Mouse (Mus musculus) thymus, postnatal 36 days (tissue): Measurements from ENCODE around the gene Nes.

Source experiments
- DNase-seq, 2 experiments: peaks; one replicate each; pipeline ENCODE4 v3.0.0; 2022; ENCODE audit warnings: mixed read lengths in 2 of 2

Nes gene

DNA sequence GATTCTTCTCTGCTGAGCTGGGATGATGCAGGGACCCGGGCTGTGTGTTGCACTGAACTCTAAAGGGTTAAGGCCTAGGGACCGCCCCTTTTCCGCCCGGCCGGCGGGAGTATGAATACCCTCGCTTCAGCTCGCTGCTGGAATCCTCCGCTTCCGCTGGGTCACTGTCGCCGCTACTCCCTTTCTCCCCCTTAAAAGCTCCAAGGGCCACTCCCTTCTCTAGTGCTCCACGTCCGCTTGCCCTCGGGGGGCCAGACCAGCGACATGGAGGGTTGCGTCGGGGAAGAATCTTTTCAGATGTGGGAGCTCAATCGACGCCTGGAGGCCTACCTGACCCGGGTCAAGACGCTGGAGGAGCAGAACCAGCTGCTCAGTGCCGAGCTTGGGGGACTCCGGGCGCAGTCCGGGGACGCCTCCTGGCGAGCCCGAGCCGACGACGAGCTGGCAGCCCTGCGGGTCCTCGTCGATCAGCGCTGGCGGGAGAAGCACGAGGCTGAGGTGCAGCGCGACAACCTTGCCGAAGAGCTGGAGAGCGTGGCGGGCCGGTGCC, at the start of gene Nes:
Gene Nes, plus strand, starts transcription at position 140 of the 550 bp plus-strand sequence.
- peak; percentile 17 to 29 for DNase-seq

DNA sequence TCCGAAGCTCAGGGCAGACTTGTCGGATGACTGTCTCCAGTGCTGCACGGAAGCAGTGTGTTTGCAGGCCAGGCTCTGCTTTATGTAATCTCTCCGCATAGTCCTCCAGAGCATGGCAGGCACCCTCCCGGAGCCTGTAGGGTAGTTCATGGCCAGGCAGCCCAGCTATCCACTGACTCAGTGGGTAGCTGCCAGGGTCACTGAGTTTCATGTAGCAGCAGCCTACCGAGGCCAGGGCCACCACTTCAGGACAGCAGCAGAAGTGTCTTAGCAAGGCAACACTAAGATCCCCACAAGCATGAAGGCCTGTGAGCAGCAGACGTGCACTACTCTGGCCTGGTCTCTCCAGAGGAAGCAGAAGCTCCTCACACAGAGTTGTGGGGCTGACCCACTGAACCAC, 45.9 kb upstream of the Nes start:
- DNase-seq, result no peak

DNA sequence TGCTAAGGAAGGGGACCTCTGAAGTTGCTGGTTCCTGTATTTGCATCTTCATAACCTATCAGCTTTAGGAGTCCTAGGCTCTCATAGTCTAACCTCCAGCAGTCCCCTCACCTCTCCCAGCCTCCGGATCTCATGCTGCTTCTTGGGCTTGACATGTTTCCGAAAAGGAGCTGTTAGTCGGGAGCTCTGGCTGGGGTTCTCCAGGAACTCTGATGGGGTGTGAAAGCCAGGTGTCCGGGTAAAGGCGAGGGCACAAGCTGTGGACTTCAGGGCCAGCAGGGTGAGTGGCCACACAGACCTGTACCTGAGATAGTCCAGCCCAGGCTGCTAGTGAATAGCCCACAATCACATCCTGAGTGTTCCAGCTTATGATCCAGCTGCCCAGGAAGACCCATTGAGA, 43.4 kb upstream of the Nes start:
- DNase-seq, result no peak

DNA sequence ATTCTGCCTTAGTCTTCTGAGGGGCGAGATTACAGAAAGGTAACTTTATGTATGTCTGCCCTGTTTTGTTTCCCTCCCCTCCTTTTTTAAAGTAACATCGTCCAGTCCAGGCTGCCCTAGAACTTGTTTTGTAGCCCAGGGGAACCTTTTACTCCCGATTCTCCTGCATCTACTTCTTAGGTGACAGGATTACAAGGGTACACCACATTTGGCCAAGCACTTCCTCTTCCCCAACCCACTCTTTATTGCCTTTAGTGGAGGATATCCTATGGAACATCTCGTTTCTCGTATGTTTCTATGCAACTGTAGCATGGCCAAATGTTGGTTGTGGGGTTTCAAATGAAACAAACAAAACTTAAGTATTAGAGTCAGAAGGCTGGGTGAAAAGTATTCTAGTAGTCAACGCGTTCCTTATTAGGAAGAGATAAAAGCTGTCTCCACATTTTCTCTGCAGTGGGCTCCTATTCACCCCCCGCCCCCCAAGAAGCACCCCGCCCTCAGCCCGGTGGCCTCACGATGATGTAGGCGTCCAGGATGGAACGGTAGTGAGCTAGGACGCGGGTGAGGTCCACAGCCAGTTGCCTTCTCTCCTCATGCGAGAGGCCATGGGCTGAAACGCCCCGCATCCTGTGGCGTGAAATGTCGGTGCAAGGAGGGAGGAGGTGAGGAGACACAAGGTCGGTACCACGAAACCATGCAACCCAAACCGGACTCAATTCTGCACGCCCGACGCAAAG, 41.4 kb upstream of the Nes start:
- DNase-seq, result no peak

DNA sequence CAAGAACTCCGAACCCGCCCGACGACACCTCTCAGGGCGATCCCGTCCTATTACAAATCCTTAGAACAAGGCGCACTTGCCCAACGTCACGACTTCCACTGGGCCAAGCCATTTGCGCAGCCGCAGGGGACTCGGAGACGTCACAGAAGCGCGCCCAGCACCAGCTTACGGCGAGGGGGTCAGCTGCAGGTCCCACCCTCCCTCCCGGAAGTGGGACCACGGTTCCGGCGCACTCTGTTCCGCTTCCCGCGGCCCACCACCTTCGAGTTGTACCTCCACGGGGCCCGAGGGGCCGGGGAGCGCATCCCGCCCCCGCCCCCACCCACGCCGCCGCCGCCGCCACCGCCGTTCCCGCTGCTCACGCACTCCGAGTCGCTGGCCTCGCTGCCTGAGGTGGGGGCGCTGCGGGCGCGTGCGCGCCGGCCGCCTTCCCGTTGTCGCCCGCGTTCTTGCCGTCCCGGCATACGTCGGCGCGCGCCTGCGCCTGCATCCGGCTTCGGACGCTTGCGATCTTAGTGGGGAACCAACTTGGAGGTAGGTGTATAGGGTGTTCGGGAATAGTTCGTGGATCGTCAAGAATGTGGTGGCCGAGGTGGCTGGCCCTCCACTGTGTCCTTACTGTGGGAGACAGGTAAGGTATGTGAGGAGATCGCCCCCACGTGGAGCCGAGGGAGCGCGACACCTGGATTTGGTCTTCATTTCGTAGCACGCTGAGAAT, 40.6 kb upstream of the Nes start, which contains the start of the genes Isg20l2 and Rrnad1:
Gene Isg20l2, plus strand, starts transcription at position 237 of the 718 bp plus-strand sequence.
Gene Rrnad1, minus strand, starts transcription at position 640 of the 718 bp plus-strand sequence.
- peak; percentile 93 to 96 for DNase-seq

DNA sequence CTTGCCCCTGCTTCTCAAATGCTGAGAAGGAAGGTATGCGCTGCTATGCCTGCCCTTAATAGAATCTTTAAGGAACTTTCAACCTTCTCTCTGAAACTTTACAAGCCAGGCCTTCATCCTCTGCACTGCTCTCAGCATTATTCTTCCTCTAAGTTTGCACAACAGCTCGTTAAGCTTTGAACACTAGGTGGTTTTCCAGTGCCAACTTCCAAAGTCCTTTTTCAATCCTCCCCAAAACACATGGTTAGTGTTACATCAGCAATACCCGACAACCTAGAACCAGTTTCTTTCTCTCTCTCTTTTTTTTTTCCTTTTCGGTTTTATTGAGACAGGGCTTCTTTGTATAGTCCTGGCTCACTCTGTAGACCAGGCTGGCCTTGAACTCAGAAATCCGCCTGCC, 36.9 kb upstream of the Nes start:
- no peak for DNase-seq

DNA sequence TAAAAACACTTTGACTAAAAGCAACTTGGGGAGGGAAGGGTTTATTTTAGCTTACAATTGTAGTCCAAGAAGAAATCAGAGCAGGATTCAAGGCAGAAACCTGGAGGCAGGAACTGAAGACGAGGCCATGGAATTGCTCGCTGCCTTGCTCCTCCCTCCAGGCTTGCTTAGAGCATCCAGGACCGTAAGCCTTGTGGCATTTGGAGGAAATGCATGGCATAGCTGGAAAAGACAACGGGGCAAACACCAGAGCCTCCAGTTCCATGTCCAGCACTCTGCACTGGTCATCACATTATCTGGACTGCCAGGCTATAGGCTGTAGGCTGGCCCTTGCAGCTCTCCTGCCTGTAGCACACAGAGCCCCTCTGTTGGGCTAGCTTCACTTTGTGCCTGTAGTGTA, 36.4 kb upstream of the Nes start:
- no peak for DNase-seq

DNA sequence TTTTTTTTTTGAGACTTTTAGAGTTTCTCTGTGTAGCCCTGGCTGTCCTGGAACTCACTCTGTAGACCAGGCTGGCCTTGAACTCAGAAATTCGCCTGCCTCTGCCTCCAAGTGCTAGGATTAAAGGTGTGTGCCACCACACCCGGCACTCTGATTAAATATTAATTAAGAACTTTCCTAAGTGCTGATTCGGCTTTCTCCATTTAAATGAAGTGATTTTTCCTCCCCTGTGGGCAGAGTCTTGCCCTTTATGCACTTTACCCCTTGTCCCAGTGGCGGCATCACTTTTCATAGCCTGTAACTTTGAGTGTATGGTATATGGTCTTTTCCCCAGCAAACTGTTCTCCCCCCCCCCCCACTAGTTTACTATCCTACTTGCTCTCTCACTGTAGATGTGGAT, 35.7 kb upstream of the Nes start:
- DNase-seq, result no peak

DNA sequence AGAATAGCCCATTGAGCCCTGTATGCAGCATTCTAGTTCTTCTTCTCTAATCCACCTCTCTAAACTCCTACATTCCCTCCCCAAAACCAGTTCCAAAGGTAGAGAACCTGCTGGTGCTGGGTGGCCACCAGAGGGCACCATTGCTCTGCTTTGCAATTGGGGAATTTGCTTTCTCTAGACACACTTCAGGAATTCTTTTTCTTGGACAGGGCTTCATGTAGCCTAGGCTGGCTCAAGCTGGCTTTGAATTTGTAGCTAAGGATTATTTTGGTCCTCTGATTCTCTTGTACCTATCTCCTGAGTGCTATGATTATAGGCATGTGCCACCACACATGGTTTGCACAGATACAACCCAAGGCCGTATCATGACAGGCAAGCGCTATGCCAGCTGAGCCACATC, 35.1 kb upstream of the Nes start:
- DNase-seq, result peak; percentile 59 to 61

DNA sequence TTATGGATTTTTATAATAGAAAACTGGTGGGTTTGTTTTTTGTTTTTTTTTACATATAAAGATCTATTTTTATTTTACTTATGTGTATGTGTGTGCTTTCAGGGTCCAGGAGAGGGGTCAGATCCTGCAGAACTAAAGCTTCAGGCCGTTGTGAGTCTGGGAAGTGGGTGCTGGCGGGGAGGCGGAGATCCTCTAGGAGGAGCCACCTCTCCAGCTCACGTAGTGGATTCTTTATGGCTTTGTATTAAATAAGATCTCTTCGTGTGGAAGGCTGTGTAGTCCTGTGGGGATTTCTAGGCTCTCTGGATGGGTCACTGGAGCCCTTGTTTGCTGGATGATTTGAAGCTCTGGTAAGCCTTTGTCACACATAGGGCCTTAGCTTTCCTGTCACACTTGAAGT, 30.3 kb upstream of the Nes start:
- no peak for DNase-seq

DNA sequence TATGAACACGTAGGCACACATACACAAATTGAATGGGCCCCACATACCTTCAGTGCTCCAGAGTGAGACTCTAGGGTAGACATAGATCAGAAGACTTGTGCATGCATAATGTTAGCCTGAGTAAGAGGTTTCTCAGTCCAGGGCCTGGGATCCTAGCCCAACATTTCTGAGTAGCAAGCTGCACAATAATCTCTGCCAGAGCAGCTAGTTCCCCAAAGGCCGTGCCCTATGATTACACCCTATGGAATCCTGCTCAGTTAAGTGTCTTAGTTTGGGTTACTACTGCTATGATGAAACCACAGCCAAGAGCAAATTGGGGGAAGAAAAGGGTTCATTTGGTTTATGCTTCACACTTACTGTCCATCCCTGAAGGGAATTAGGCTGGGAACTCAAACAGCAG, 28.4 kb upstream of the Nes start:
- no peak for DNase-seq

DNA sequence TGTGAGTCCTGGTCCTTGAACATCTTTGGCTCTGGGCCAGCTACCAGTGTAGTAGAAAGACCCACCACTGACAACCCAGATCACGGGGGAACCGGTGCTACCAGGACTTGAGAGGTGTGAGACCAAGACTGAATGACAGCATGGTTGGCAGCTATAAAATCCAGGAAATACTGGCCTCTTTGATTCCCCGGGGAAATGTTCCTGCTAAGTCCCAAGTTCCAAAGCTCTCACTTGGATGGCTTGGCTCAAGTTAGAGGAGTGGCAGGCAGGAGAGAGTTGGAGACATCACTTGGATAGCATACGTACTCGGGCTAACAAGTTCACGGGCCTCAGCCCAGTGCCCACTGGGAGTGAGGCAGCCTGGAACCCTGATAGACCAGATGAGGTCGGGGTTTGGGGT, 27.3 kb upstream of the Nes start:
- DNase-seq, result no peak

DNA sequence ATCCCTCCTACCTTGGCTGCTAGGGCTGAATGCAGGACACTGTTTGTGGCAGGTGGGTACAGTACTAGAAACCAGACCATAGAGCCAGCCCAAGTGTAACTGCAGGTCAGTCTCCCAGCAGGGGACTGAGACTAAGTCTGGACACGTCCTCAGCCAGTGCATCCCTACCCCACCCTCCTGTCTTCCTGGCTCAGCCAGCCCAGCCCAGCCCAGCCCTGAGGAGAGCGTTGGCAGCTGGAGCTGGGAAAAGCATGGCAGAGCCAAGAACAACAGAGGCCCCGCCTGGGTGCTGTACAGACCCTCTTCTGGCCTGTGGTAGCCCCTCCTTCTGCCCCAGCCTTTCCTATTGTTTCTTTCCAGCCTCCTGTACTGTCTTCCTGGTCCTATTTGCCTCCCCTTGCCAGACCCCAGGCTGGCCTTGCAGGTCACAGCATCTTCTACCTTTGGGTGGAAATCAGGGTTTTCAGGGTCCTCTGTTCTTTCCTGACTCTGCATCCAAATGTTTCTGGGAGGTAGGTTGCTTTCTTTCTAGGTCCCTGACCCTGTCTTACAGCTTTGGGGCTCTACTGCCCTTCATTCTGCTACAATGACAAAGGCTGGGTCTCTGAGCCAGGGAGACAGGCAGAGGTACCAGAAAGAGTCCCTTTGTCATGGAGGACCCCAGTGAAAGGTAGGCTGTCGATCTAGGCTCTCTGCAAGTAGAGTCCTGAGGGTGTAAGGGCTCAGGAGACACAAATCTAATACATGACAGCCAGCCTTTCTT, 25.9 kb upstream of the Nes start:
- DNase-seq, result no peak

DNA sequence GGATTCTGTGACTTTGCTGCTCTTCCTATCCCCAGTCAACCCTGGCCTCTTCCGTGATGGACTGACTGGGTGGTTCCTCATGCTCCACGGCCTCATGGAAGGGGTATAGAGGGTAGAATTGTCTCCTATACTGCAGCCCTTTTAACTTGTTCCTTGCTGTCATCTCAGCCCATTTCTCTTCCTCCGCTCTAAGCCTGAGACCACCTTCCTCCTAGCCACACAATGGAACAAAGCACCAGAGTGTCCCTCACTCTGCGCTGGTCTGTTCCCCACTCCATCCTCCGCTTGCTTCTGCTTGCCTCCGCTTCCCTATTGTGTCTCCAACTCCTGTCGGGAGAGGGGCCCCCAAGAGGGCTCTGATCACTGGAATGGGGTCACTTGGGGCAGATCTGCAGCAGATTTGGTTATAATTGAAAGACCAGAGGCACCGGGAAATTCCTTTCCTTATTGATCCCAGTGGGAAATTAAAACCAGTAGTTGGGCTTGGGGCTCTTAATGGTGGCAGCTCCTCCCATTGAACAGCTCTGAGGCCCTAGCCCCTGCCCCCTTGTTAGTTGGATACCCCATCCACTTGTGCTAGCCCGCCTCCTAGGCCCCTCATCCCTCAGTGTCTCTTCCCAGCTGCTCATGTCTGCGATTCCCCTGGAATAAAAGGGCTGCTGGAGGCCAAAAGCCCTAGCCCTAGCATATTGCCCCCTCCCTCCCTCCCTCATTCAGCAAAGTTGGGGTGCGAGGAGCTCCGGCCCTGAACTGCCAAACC, 24.9 kb upstream of the Nes start:
- no peak for DNase-seq

DNA sequence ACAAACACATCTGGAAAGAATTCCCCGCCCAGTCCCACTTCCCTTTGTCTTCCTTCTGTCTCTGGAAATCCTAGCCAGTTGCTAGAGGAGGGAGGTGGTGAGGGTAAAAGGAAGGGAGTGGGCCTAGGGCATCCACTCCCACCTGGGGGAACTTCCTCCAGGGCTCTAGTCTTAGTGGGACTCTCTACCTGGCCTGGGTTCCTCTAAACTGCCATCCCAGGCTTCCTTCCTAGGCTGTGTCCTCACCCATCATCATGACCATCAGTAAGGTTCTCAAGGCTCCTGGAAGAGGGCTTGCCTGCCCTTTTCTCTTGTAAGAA, 24.4 kb upstream of the Nes start:
- DNase-seq, result no peak

DNA sequence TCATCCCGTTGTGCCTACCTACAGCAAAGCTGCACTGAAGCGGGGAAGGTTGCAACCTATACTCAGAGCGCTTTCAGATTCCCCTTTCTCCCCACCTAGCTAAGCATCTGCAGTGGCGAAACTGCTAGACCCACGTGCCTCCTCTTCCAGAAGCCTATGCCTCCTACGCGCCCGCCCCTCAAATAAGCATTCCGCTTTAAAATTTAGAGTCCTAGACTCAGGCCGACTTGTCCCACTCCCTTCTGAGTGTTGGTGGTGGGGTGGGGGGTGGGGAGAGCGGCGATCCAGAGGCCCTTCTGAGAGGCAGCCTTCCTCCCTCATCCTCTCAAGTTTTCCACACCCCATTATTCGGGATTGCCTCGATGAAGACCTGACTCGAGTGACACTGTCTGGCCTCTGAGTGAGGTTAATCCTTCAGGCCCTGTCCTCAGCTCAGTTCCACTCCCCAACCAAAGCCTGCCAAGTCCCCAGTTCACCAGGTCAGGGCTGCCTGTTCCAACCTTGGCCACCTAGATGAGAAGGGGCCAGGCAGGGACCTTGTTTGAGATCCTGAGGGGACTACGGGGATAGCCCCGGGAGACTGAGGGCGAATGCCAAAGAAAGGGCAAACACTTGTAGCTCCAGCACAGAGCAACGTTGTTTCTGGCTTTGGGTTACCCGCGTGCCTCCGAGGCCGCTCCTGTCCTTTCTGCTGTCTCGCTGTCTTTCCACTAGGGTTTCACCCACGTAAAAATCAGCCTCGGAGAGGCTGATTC, 23.6 kb upstream of the Nes start:
- no peak for DNase-seq

DNA sequence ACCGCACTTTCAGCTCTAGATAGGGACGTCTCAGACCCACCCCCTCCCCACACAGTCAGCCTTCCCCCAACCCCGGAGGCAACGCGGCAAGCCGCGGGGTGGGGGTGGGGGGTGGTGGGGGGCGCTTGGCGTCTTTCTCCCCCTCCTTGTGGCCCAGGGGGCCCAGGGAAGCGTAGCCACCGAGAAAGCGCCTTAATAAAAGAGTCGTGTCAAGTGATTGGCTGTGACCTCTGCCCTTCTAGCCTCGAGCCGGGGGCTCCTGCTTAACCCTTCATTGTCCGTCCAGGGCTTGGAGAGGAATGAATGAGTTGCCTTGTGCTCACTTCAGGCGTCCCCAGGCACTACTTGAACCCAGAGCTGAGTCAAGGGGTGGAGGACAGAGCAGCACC, 23.1 kb upstream of the Nes start:
- DNase-seq, result no peak

DNA sequence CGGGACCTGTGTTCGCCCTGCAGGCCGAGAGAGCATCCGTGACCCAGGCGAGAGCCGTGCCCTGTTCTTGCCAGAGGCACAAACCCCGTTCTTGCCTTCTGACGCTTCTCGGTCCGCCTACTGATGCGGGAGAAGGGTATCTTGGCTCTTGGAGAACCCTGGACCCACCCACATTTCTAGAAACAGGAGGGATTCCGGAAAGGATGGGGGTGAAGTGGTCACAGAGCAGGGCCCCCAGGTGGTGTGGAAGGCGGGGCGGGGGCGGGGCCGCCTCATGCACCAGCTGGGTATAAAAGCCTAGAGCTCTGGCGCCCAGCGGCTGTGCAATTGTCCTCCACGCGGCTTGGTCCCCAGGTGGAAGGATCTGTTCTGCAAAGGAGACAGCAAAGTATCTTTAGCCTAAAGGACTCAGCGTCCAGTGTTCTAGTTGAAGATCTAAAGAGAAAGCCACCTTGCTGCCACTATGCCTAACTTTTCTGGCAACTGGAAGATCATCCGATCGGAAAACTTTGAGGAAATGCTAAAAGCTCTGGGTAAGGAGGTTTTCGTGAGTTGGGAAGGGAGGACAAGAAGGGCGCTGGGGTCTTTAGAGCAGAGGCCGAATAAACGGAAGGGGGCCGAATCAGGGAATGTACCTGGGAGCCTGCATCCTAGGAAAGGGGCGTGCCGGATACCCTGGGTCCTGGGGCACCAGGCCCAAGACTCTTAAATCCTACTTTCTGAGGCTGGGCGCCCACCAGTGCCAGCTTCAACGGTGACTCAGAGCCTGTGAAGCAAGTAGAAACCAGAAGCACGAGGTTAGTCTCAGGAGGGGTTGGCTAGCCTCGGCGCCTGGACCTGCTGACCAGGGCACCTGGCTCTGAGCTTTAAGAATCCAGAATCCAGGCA, 22.3 kb upstream of the Nes start, which contains the start of gene Crabp2:
Gene Crabp2, plus strand, starts transcription at position 289 of the 888 bp plus-strand sequence.
- no peak for DNase-seq

DNA sequence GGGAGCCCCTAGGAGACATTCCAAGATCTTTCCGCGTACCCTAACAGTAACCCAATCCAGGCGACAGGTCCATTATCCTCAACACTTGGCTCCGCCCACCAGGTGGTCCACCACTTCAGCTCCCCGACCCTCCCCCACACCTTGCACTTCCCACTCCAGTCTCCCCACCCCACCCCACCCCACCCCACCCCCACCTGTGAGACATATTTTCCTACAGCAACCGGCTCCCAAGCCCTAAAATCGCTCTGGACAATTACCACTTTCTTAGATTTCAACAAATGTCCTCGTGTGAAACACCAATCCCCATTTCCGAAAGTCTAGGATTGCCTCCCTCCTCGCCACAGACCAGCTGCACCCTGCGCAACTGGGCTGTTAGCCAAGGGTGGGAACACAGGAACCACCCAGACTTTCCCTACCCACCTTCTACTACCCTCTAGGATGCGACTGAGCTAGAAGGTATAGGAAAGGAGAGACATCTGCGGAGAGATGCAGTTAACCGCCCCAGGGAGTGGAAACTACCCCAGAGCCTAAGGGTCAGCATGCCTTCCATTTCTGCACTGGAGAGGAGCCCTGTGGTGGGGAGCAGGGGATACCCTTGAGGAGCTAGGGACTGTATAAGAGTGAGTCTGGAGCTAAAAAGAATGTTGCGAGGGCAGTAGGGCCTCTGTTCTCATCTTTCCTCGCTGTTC, 21.5 kb upstream of the Nes start:
- DNase-seq, result no peak

DNA sequence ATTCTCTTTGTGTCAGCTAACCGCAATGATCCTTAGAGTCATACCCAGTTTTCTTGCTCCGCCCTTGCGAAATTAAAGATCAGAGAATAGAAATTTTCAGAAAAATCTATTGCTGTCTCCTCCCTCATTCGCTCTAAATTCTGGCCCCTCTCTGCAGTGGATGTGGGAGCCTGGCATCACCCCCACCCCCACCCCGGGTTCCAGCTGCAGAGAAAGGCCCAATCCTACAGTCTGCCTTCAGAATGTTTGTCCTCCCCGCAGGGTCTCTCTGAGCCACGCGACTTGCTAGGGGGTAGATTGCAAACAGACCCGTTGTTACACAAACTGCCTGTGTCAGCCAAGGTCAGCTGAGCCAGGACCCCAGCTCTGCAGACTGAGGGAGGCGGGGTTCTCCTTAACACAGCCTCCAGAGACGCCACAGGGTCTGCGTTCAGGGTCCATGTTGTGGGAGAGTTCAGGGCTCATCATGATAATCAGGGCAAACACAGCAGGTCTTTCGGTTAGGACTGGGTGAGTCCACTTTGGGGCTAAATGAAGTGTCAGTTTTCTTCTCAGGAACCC, 20.8 kb upstream of the Nes start:
- DNase-seq, result no peak
